Mouse (Mus musculus): ENCODE data around the gene Lyl1.
A peak's percentile ranks its signal among the peaks of the same experiment; 100 is the strongest.
"Not testable (repeated sequence)": the region's sequence is repeated elsewhere in the genome, so short reads cannot be mapped to it uniquely, and the experiment has no call there.

Lyl1 gene

GRCm38 (mm10) chr8:84668731-84669485 lies 32.3 kb upstream of the Lyl1 start:
- no peak for DNase-seq (ENCODE audit: low read depth)

GRCm38 (mm10) chr8:84670295-84671006 lies 30.8 kb upstream of the Lyl1 start:
- DNase-seq (ENCODE audit: low read depth), result not testable (repeated sequence)

DNA sequence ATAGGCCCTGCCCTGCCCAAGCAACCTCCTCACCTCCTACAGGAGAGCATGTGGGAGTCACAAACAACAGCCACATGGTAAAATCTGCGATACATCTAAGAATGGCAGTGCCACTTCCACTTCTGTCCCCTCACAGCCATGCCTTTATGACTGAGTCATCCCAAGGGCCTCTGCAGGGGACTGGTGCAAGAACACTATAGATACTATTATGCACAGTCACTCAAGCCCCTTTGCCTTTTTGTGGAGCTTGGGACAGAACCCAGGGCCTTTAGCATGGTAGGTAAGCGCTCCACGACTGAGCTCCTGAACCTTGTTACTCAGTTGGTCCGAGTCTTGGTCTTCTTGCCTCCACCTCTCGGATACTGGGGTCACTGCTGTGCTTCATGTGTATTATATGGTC lies 24.0 kb upstream of the Lyl1 start:
- no peak for DNase-seq (ENCODE audit: low read depth)

DNA sequence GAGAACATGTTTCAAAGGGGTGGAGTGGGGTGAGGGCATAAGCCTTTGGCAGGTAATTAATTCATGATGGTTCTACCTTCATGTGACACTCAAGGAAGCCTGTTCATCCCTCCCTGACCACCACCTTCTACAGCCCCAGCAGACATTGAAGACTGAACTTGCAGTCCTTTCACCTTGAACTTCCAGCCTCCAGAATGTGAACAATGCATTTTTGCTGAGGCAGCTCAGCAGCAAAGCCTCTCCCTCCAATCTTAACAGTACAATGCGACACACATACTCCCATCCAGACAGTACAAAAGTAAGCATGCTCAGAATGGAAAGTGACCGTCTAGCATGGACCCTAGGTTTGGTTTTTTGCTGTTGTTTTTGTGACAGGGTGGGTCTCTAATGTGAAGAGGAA lies 19.8 kb upstream of the Lyl1 start:
- DNase-seq (ENCODE audit: low read depth), result no peak

DNA sequence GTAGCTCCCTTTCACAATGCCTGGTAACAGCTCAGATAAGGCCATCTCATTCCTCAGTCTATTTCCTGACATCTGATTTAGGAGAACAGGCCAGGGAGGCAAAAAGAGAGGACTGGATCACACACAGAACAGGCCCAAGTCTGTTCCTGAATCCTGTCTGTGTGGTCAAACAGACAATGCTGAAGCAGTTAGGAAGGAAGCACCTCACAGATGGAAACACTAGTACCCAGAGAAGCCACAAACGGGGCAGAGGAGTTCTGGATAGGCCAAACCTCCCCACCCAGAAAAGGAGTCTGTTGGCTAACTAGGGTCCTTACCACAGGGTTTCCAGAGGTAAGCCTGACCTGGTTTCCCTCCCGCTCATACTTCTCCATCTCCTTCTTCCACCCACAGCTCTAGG lies 19.0 kb upstream of the Lyl1 start:
- no peak for DNase-seq (ENCODE audit: low read depth)

GRCm38 (mm10) chr8:84684537-84684936 lies 16.7 kb upstream of the Lyl1 start:
- DNase-seq (ENCODE audit: low read depth), result no peak

- peak; percentile 55 for DNase-seq (ENCODE audit: low read depth)
Measured at GRCm38 (mm10) chr8:84686191-84687002, 14.9 kb upstream of the Lyl1 start, which contains the start of gene Trmt1. TSS of gene Trmt1 (plus strand) at chr8:84686307.

- no peak for DNase-seq (ENCODE audit: low read depth)
Measured at GRCm38 (mm10) chr8:84687003-84687704, 14.1 kb upstream of the Lyl1 start.

- peak; percentile 89 for DNase-seq (ENCODE audit: low read depth)
Measured at GRCm38 (mm10) chr8:84687705-84688100, 13.6 kb upstream of the Lyl1 start, which contains the start of gene Nacc1. TSS of gene Nacc1 (minus strand) at chr8:84687862.

GRCm38 (mm10) chr8:84689091-84689915 lies 12.0 kb upstream of the Lyl1 start:
- DNase-seq (ENCODE audit: low read depth), result peak; percentile 90

GRCm38 (mm10) chr8:84693332-84693731 lies 7.9 kb upstream of the Lyl1 start:
- no peak for DNase-seq (ENCODE audit: low read depth)

DNA sequence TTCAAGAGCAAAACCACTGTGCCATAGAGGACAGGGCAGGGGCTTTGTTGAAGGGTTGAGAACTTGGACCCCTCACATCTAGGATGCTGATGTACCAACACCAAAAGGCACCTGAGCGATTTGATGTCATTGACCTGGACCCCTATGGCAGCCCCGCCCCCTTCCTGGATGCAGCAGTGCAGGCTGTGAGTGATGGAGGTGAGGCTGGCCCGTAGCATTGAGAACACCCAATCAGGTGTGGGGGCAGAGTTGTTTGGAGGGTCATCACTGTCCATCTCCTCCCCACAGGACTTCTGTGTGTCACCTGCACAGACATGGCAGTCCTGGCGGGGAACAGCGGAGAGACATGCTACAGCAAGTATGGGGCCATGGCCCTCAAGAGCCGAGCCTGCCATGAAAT lies 6.1 kb upstream of the Lyl1 start:
- DNase-seq (ENCODE audit: low read depth), result no peak

- DNase-seq (ENCODE audit: low read depth), result peak; percentile 53
Measured at GRCm38 (mm10) chr8:84697166-84698130, 3.8 kb upstream of the Lyl1 start.

- DNase-seq (ENCODE audit: low read depth), result no peak
Measured at GRCm38 (mm10) chr8:84698288-84698687, 3.0 kb upstream of the Lyl1 start.

DNA sequence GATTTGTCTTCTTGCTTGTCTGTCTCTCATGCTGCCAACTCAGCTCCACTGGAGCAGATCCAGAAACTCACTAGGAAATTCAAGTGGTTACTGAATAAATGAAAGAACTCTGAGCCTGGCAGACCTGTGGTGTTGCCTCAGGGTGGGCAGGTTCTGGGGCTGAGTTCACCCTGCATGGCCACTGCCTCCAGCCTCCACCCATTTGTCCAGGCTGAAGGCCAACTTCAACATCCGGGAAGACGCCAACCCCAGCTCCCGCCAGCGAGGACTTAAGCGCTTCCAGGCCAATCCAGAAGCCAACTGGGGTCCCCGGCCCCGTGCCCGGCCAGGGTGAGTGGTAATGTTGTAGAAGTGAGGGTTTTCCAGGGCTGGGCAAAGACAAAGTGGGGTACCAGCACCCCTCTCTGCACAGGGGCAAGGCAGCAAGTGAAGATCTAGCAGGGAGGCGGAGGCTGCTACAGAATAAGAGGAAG lies 2.3 kb upstream of the Lyl1 start:
- DNase-seq (ENCODE audit: low read depth), result no peak

GRCm38 (mm10) chr8:84699861-84700322 lies 1.4 kb upstream of the Lyl1 start:
- DNase-seq (ENCODE audit: low read depth), result peak; percentile 61

DNA sequence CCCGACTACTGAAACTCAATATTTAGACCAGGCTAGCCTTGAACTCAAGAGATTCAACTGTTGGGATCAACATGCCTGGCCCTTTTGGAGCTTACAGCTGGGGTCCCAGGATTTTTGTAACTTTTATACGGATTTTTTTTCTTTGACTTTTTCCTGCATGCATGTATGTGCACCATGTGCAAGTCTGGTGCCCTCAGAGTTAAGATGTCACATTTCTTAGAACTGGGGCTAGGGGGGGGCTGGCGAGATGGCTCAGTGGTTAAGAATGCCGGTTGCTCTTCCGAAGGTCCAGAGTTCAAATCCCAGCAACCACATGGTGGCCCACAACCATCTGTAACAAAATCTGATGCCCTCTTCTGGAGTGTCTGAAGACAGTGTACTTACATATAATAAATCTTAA lies 731 bp upstream of the Lyl1 start:
- no peak for DNase-seq (ENCODE audit: low read depth)

- DNase-seq (ENCODE audit: low read depth), result no peak
Measured at GRCm38 (mm10) chr8:84702561-84702960, 1.3 kb downstream of the Lyl1 start.

GRCm38 (mm10) chr8:84702963-84703465 lies 1.8 kb downstream of the Lyl1 start:
- DNase-seq (ENCODE audit: low read depth), result no peak

Data from naive thymus-derived CD4-positive, alpha-beta T cell, adult 2 months (primary cell).